Mouse (Mus musculus) ES-E14 (cell line): ENCODE measurements around the gene Rhbg.

Source experiments
- HCFC1 ChIP-seq: IDR thresholded peaks from 2 replicates; pipeline ENCODE4 v1.6.1; 2012; ENCODE audit warnings: low read length, inconsistent platforms, borderline replicate concordance; ENCODE audit not compliant: insufficient read depth
- MAFK ChIP-seq: IDR thresholded peaks from 2 replicates; pipeline ENCODE4 v1.6.1; 2014; ENCODE audit warnings: mild to moderate bottlenecking, low read depth, low read length, inconsistent platforms; ENCODE audit not compliant: insufficient read depth
- ZC3H11A ChIP-seq: IDR thresholded peaks from 2 replicates; pipeline ENCODE4 v1.6.1; 2012; ENCODE audit warnings: low read depth, mild to moderate bottlenecking, inconsistent platforms, low read length, borderline replicate concordance
- ZNF384 ChIP-seq: IDR thresholded peaks from 2 replicates; pipeline ENCODE4 v1.6.1; 2012; ENCODE audit warnings: low read depth, low read length, inconsistent platforms

- TF ChIP-seq ZNF384, result no peak
- TF ChIP-seq ZC3H11A, result no peak
- TF ChIP-seq HCFC1, result no peak
- no peak for TF ChIP-seq MAFK
Measured at GRCm38 (mm10) chr3:88252739-88253138, 1.8 kb downstream of the Rhbg start.
